Mouse (Mus musculus) A20 (cell line): ENCODE results near the gene Vdr.

Experiments
- DNase-seq: peaks from one replicate; pipeline ENCODE4 v3.0.0-alpha.2; 2011; ENCODE audit warnings: low read depth, low spot score

Vdr gene

GRCm38 (mm10) chr15:97910530-97910929 lies at the start of gene Vdr:
Vdr (minus strand) TSS chr15:97910630.
- DNase-seq, result no peak

DNA sequence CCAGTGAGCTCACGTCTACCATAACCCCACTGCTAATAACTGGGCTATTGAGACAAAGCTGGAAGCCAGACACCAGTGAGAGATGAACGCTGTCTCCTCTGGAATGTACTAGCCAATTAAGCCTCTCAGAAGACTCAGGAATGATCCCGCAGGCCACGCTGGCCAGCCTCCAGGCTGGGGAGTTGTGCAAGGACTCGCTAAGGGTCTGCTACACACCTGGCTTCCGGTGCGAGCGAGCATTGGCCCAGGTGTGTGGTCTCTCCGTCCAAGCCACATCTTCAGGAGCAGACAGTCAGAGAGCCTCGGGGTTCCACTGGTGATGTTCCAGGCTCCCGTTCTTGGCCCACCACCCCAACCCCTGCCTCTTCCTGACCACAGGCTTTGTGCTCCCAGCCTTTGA lies 46.0 kb upstream of the Vdr start:
- no peak for DNase-seq

DNA sequence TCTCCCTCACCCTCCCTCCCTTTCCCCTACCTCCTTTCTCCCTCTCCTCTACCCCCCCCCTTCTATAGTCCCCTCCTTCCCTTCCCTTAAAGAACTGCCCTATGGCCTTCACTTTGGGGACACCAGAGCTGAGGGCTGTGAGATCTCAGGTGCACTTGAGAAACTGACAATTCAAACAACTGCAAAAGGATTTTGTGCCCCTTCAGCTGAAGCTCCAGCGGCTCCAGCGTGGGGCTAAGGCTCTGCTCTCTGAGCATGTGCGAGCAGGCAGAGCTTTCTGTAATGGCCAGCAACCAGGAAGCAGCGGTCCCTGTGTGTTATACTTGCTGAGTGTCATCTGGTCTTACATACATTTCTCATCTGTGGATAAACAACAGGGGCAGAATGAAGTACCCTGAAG lies 45.3 kb upstream of the Vdr start:
- DNase-seq, result no peak

GRCm38 (mm10) chr15:97955286-97955685 lies 44.9 kb upstream of the Vdr start:
- no peak for DNase-seq

- no peak for DNase-seq
Measured at GRCm38 (mm10) chr15:97954671-97955070, 44.2 kb upstream of the Vdr start.

- no peak for DNase-seq
Measured at GRCm38 (mm10) chr15:97952889-97953189, 42.4 kb upstream of the Vdr start.

GRCm38 (mm10) chr15:97952137-97952888 lies 41.9 kb upstream of the Vdr start:
- peak; percentile 67 for DNase-seq

DNA sequence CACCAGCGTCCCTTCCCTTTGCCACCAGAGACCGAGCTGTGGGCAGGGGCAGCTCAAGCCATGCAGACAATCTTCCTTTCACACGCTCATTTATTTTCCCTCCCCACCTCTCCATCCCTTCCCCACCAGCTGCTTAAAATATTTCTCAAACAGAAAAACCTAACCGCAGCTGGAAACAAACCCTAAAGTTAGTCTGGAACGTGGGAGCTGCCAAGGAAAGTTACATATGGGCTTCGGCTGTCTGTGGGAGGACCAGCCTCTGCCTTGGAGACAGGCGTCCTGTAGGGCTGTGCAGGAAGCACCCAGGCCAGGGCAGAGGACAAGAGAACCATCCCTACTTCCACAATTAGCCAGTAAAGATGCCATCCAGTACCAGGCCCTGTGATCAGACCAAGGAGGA lies 39.8 kb upstream of the Vdr start:
- DNase-seq, result no peak

- no peak for DNase-seq
Measured at GRCm38 (mm10) chr15:97949706-97950105, 39.3 kb upstream of the Vdr start.

DNA sequence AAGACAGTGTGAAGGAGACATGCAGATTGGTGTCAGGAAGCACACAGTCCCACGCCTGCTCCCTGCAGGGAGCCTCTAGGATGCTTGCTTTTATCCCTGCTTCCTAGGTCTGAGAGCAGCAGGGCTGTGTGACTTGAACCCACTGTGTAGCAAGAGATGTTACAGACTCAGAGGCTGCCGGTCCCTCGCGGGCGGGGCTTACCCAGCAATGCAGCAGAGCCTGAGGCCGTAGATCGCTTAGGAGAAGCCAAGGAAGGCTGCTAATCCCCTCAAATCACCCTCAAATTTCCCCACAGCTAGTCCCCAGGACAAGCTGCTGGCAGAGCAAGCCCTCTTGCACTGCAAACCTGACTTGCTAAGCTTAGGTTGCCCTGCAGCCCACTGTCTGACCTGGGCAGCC lies 38.3 kb upstream of the Vdr start:
- no peak for DNase-seq

DNA sequence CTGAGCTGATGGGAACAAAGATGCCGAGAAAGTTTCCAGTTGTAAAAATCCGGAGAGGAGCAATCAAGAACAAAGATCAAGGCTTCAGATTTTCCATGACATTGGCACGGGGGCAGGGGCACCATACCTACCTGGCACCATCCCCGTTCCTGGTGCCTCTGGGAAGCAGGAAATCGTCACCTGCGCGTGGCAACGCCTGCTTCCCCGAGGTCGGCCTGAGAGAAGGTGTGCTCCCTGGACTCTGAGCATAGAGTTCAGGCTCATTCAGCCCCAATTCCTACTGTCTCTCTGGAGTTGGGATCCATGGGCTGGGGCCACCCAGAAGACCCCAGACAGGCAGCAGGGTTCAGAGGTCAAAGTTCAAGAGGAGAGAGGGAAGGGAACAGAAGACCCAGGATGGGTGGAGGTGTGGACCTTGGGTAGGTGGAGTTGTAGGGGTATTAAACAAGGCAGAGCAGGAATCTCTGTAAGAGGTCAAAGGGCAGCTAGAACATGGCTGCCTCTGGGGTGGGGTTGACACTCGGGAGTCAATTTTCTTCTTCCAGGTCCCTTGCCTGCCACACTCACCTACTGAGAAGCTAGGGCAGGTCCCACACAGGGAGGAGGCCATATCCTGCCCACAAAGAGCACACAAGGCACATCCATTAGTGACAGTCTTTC lies 35.4 kb upstream of the Vdr start:
- no peak for DNase-seq

- no peak for DNase-seq
Measured at GRCm38 (mm10) chr15:97944919-97945574, 34.6 kb upstream of the Vdr start.

DNA sequence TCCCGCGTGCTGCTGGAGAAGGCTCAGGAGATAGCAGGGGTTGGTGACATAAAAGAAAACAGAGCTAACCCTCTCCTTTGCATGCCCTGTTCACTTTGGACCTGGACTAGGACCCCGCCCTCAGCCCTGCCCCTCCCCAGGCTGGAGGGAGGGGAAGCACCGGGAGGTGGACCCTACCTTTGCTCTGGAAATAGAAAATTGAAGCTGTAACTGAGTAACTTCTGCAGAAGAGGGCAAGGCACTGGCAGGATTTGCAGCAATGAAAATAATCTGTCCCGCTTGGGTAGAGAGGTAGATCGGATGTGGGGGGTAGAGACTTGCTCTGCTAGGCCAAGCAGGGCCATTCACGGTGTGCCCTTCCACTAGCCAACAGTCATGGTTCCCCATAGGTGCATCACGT lies 32.9 kb upstream of the Vdr start:
- no peak for DNase-seq

DNA sequence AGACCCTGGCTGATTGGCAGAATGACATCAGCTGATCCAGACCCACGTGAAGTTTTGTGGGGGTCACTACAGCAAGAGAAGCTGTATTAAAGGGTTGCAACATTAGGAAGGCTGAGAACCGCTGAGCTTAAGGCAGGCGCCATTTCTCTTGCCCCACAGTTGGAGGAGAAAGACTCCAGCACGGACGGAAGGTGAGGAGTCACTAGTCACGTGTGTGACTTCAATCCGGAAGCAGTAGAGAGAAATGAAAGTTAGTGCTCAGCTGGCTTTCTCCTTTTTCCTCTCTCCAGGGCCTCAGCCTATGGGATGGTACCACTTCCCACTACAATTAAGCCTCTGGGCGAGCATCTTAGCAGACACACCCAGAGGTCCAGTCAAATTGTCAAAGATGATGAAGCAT lies 32.1 kb upstream of the Vdr start:
- DNase-seq, result no peak

- no peak for DNase-seq
Measured at GRCm38 (mm10) chr15:97941306-97941705, 30.9 kb upstream of the Vdr start.

GRCm38 (mm10) chr15:97940088-97940487 lies 29.7 kb upstream of the Vdr start:
- DNase-seq, result no peak

GRCm38 (mm10) chr15:97938580-97938979 lies 28.1 kb upstream of the Vdr start:
- DNase-seq, result no peak

DNA sequence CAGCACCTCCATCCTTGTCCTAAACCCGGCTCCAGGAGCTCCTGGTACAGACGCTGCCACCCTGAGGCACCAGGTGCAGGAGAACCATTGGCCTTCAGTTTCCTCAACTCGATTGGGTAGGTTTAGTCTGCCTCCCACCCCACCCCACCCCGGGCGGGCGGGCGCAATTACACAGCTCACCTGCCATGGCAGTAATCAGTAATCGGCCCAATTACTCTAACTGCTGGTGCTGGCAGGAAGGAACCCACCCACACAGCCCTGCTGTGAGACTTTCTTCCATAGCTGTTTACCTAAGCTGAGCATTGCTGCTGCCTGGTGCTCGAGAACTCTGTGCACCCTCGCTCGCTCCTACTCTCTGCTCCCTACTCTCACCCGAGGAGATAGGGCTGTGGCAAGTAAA lies 22.0 kb upstream of the Vdr start:
- DNase-seq, result no peak

DNA sequence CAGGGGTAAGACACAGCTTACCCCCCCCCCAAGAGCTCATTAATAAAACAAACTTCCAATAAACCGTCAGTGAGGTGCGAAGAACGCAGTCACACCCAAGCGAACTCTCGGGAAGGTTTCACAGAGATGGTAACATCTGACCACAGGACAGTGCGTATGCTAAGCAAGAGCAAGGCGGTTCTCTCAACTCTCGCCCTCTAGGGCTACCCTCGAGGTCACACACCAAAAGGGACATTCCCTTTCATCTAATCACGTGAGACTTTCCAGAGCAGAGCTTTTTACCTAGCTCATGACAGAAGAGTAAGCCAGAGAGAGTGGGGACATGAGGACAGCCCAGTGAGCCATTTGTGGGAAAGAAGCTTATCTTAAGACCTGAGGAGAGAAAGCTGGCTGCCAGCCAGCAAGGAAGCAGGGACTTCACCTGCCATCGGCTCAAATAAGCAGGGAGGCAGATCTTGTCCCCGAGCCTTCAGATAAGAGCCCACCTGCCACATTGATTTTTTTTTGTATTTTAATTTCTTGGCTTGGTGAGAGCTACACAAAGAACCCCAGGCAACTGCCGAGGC lies 18.9 kb upstream of the Vdr start:
- no peak for DNase-seq

DNA sequence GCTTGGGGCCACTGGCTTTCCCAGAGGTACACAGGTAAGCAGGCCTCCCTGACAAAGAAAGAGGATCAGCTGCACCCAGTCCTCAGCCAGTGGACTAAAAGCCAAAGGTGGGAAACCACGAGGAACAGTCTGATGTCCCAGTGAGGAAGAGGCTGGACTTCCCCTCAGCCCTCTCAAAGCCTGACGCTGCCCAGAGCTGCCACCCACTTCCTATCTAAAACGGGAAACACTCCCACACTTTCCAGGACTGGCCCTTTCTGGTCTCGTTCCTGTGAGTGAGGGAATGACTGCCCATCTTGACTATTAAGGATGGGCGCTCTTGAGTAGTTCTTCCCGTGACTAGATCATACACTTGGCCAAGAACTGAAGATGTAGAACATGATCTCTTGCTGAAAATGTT lies 17.4 kb upstream of the Vdr start:
- DNase-seq, result no peak

- no peak for DNase-seq
Measured at GRCm38 (mm10) chr15:97927018-97927417, 16.6 kb upstream of the Vdr start.

- no peak for DNase-seq
Measured at GRCm38 (mm10) chr15:97922421-97922820, 12.0 kb upstream of the Vdr start.

- no peak for DNase-seq
Measured at GRCm38 (mm10) chr15:97921796-97922195, 11.4 kb upstream of the Vdr start.
